Comparison of ENCODE assay signal across 23 mouse cellular contexts in genomic region chr14:73130519-73130918, GRCm38 (mm10). TPM values are rescaled to one million over a fixed set of nuclear protein-coding genes. Genes with fewer than 3 reads are reported as not detected.
DNase-seq lines count a peak whose midpoint lies in the region; ATAC-seq and TF ChIP-seq lines count a peak whose summit lies in the region.
"Had no signal": no experiment of that assay in that cellular context is flagged by ENCODE, and none has a peak within 500 bp of the region (broad histone marks: within the 10 kb centered on the region; RNA-seq: fewer than 3 reads in every experiment).

No protein-coding gene starts in this region.

- no peak overlapping the region for H3K4me2 ChIP-seq in intestine, postnatal 0 days (replicated peaks; ENCODE audit: low read depth)
- H3K4me2 ChIP-seq in intestine, embryonic 16.5 days (ENCODE audit: low read depth, low read length), result no peak overlapping the region
- H3K4me2 ChIP-seq: hindbrain, embryonic 12.5 days; liver, embryonic 13.5 days had no signal

- DNase-seq in retina, postnatal 1 day, result peak; percentile 28
- DNase-seq in retina, embryonic 14.5 days (ENCODE audit: low spot score), result no peak
- peak; percentile 23 for DNase-seq in induced T-regulatory cell, adult 2 months (ENCODE audit: low read depth)
- no peak for DNase-seq in gastrocnemius, adult 18-20 months (ENCODE audit: low spot score)
- no peak for DNase-seq in urinary bladder, adult 18-20 months (ENCODE audit: low spot score in 2 of 2)
- DNase-seq: cerebellum, adult 9-10 months; gastrocnemius, postnatal 36 days; heart, postnatal 10 days; kidney, postnatal 4 days; layer of hippocampus, adult 9-11 months; left cerebral cortex, postnatal 4 days; liver, embryonic 13.5 days; lung, postnatal 10 days; right cerebral cortex, adult 18-20 months; spleen, adult 18-20 months had no signal

- no peak overlapping the region for H3K9ac ChIP-seq in intestine, postnatal 0 days (ENCODE audit: low read depth, low read length)
- H3K9ac ChIP-seq in intestine, embryonic 16.5 days (ENCODE audit: low read depth, low read length), result no peak overlapping the region
- H3K9ac ChIP-seq: hindbrain, embryonic 12.5 days; liver, embryonic 13.5 days had no signal

- TF ChIP-seq CTCF in intestine, postnatal 0 days (IDR thresholded peaks at IDR 0.05; ENCODE audit: low read depth), result no peak

- H3K4me1 ChIP-seq in intestine, postnatal 0 days (replicated peaks; ENCODE audit: control insufficient read depth, insufficient read depth, low read length), result 0 out of 2 replicates have a peak, but pooled peaks cover 3% of the 10 kb centered on the region
- no peaks in the 10 kb centered on the region for H3K4me1 ChIP-seq in intestine, embryonic 16.5 days (ENCODE audit: control insufficient read depth, insufficient read depth, low read length)
- H3K4me1 ChIP-seq: hindbrain, embryonic 12.5 days had no signal

- H3K27ac ChIP-seq in intestine, postnatal 0 days (ENCODE audit: low read depth, low read length), result no peak overlapping the region
- H3K27ac ChIP-seq in intestine, embryonic 16.5 days (ENCODE audit: low read length), result no peak overlapping the region
- H3K27ac ChIP-seq: embryonic facial prominence, embryonic 10.5 days; hindbrain, embryonic 12.5 days; left cerebral cortex, adult 2 months; liver, embryonic 13.5 days had no signal

- H3K27me3 ChIP-seq in intestine, postnatal 0 days (replicated peaks; ENCODE audit: control insufficient read depth, insufficient read depth, low read length), result no peaks in the 10 kb centered on the region
- H3K27me3 ChIP-seq in intestine, embryonic 16.5 days (replicated peaks; ENCODE audit: control insufficient read depth, insufficient read depth, low read length), result no peaks in the 10 kb centered on the region
- H3K27me3 ChIP-seq: hindbrain, embryonic 12.5 days; liver, embryonic 13.5 days; Patski had no signal

- H3K4me3 ChIP-seq in intestine, postnatal 0 days (ENCODE audit: low read depth, low read length), result no peak overlapping the region
- H3K4me3 ChIP-seq in intestine, embryonic 16.5 days (ENCODE audit: low read length), result no peak overlapping the region
- H3K4me3 ChIP-seq: embryonic facial prominence, embryonic 10.5 days; hindbrain, embryonic 12.5 days; left cerebral cortex, adult 2 months; liver, embryonic 13.5 days had no signal

- H3K9me3 ChIP-seq in intestine, postnatal 0 days (ENCODE audit: control insufficient read depth), result no peaks in the 10 kb centered on the region
- H3K9me3 ChIP-seq in intestine, embryonic 16.5 days (ENCODE audit: control insufficient read depth, low read length), result no peaks in the 10 kb centered on the region
- H3K9me3 ChIP-seq: embryonic facial prominence, embryonic 10.5 days; hindbrain, embryonic 12.5 days; liver, embryonic 13.5 days had no signal

- H3K36me3 ChIP-seq in intestine, postnatal 0 days (ENCODE audit: control insufficient read depth, insufficient read depth), result no peaks in the 10 kb centered on the region
- no peaks in the 10 kb centered on the region for H3K36me3 ChIP-seq in intestine, embryonic 16.5 days (ENCODE audit: control insufficient read depth, insufficient read depth, low read length)
- H3K36me3 ChIP-seq: embryonic facial prominence, embryonic 10.5 days; hindbrain, embryonic 12.5 days; liver, embryonic 13.5 days had no signal

- 68% methylated on average over 5 of the region's 5 CpGs for WGBS in intestine, postnatal 0 days
- 69% methylated on average over 5 of the region's 5 CpGs for WGBS in intestine, embryonic 16.5 days

- peak; percentile 57 for ATAC-seq in intestine, postnatal 0 days
- no peak for ATAC-seq in intestine, embryonic 16.5 days
- ATAC-seq: forebrain, embryonic 14.5 days; inflammation-experienced regulatory T-cells, adult 6 months; Patski had no signal

RNA-seq across cellular contexts. Expression of gene Rcbtb2, which starts 7.7 kb away (rescaled TPM):
- polyA plus RNA-seq in intestine, postnatal 0 days (2015; fragmentation: Nextera tagmentation; extraction: Ambion mirVana), result 31.8 and 32.2 TPM in 2 replicates
- polyA plus RNA-seq in intestine, embryonic 16.5 days (2015; fragmentation: Nextera tagmentation; extraction: Ambion mirVana), result 55.5 and 62.2 TPM in 2 replicates
- total RNA-seq in gastrocnemius, adult 18-20 months (2021), result 10 to 100 TPM; 13.6 to 14.8 TPM

Comparison
In these comparisons a context has a peak if more than half of its experiments do, and no peak if none do; other contexts are left out.
1. DNase-seq: peak in retina, postnatal 1 day (single experiment) and induced T-regulatory cell, adult 2 months (single experiment); none in retina, embryonic 14.5 days (single experiment), gastrocnemius, adult 18-20 months (single experiment) and urinary bladder, adult 18-20 months (0 of 2).